Mouse (Mus musculus) E14TG2a.4 (cell line): ENCODE measurements at regions not wholly inside any gene's neighbourhood (a gene's known extent, or its start where the extent isn't known, plus 50 kb on each side); places are given as distances from the start of the nearest gene placed in this dataset.

Source experiments
- CTCF ChIP-seq: conservative IDR thresholded peaks from 2 replicates; pipeline ENCODE4 v1.5.1; 2014; ENCODE audit warnings: low read length
- NANOG ChIP-seq: IDR thresholded peaks from 2 replicates; pipeline ENCODE4 v1.6.1; 2014; ENCODE audit warnings: borderline replicate concordance, low read length, mixed read lengths
- POU5F1 ChIP-seq: IDR thresholded peaks from 2 replicates; pipeline ENCODE4 v1.6.1; 2014; ENCODE audit warnings: low read length, borderline replicate concordance

DNA sequence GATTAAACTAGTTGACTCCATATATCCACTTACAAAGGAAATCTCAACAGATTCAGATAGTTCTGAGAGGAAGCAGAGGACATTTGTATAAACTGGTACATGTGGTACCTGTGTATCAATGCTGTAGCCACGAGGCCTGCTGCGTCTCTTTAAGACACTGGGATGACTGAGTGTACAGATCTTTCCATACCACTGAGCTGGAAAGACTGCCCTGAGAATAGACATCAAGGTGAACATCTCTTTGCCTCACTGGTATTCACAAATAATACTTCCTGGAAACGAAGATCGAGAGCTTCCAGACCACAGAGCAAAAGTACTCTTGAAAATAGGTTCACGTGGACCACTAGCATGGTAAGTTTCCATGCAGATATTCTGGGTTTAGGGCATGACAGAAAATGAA, 183.6 kb upstream of the Marcks start:
- TF ChIP-seq CTCF (no peak), POU5F1 (no peak), NANOG (no peak)
